Mouse (Mus musculus) hindlimb bud, embryonic 11.5 days (tissue): ENCODE results near the gene Pramel4.
"Not testable (repeated sequence)": the region's sequence is repeated elsewhere in the genome, so short reads cannot be mapped to it uniquely, and the experiment has no call there.

Experiments
- DNase-seq: peaks from one replicate; pipeline ENCODE4 v3.0.0-alpha.2; 2012; ENCODE audit warnings: low read depth, low spot score; ENCODE audit errors: extremely low spot score

Pramel4 gene

GRCm38 (mm10) chr4:144058826-144059225, at the start of gene Pramel4:
Pramel4 (plus strand) TSS chr4:144059126.
- DNase-seq, result not testable (repeated sequence)

GRCm38 (mm10) chr4:144106174-144106573, 47.2 kb downstream of the Pramel4 start, which contains the start of gene Gm13102:
Gm13102 (plus strand) TSS chr4:144106474.
- DNase-seq, result not testable (repeated sequence)
